Mouse (Mus musculus) heart, postnatal 0 days (tissue): ENCODE measurements around the gene A930004D18Rik. TPM values are rescaled to one million over a fixed set of nuclear protein-coding genes. Genes with fewer than 3 reads are reported as not detected.
A peak's percentile ranks its signal among the peaks of the same experiment; 100 is the strongest.

ENCODE experiments used
- ATAC-seq: fragments of 200-750 bp; cut with Nextera tagmentation; 2 replicates; pipeline ENCODE4 v1.8.0; 2017; ENCODE audit warnings: low read depth, moderate number of reproducible peaks, moderate library complexity; ENCODE audit not compliant: insufficient read depth
- DNase-seq: peaks from one replicate; pipeline ENCODE4 v3.0.0-alpha.2; 2016; ENCODE audit warnings: low spot score
- H3K27ac ChIP-seq: fragments of 300-500 bp; sonication (generic); 2 replicates; pipeline ENCODE4 v1.5.1; 2014; ENCODE audit warnings: low read depth, mild to moderate bottlenecking
- H3K27me3 ChIP-seq: fragments of 300-500 bp; sonication (generic); 2 replicates; pipeline ENCODE4 v1.6.1; 2014; ENCODE audit warnings: low read length, mixed read lengths; ENCODE audit not compliant: control insufficient read depth, insufficient read depth
- H3K36me3 ChIP-seq: fragments of 300-500 bp; sonication (generic); replicated peaks from 2 replicates; pipeline ENCODE4 v1.6.1; 2014; ENCODE audit warnings: low read length, mixed read lengths; ENCODE audit not compliant: control insufficient read depth, insufficient read depth
- H3K4me1 ChIP-seq: fragments of 300-500 bp; sonication (generic); 2 replicates; pipeline ENCODE4 v1.6.1; 2014; ENCODE audit warnings: antibody characterized with exemption; ENCODE audit not compliant: control insufficient read depth, insufficient read depth
- H3K4me2 ChIP-seq: fragments of 300-500 bp; sonication (generic); 2 replicates; pipeline ENCODE4 v1.6.1; 2014; ENCODE audit warnings: low read depth, mild to moderate bottlenecking, low read length, moderate library complexity
- H3K4me3 ChIP-seq: fragments of 300-500 bp; sonication (generic); 2 replicates; pipeline ENCODE4 v1.5.1; 2014; ENCODE audit warnings: low read depth, low read length
- H3K9ac ChIP-seq: fragments of 300-500 bp; sonication (generic); replicated peaks from 2 replicates; pipeline ENCODE4 v1.6.1; 2014; ENCODE audit warnings: low read depth, low read length, mixed read lengths
- H3K9me3 ChIP-seq: fragments of 300-500 bp; sonication (generic); replicated peaks from 2 replicates; pipeline ENCODE4 v1.6.1; 2016; ENCODE audit warnings: low read length; ENCODE audit not compliant: control insufficient read depth
- CTCF ChIP-seq: IDR thresholded peaks from 2 replicates; pipeline ENCODE4 v1.5.1; 2016; ENCODE audit warnings: antibody characterized with exemption, control low read depth, low read depth
- EP300 ChIP-seq: IDR thresholded peaks from 2 replicates; pipeline ENCODE4 v1.6.1; 2016; ENCODE audit warnings: antibody characterized with exemption, low read depth
- WGBS: fragments of 180-500 bp; shearing (Covaris S2); extraction: QIAGEN DNeasy Blood & Tissue Kit; methylation state at CpG from one replicate; pipeline ENCODE4 v1.1.7; 2014; 5-methylcytosine and 5-hydroxymethylcytosine counted together
- polyA plus RNA-seq: library from polyadenylated mRNA; unstranded; fragments of >200 nt; fragmentation: Nextera tagmentation; extraction: Ambion mirVana; gene quantifications from 2 replicates; pipeline ENCODE4 v1.2.1, GENCODE M21; 2015
- total RNA-seq: library from RNA; depleted of rRNA; stranded (reverse); fragments of >200 nt; gene quantifications from 2 replicates; pipeline ENCODE4 v1.2.3, GENCODE M21; 2014; ENCODE audit warnings: low replicate concordance

Gene A930004D18Rik
- total and polyA plus RNA-seq, 2 experiments from 2014 or later = 3.5 to 8.4 TPM

DNA sequence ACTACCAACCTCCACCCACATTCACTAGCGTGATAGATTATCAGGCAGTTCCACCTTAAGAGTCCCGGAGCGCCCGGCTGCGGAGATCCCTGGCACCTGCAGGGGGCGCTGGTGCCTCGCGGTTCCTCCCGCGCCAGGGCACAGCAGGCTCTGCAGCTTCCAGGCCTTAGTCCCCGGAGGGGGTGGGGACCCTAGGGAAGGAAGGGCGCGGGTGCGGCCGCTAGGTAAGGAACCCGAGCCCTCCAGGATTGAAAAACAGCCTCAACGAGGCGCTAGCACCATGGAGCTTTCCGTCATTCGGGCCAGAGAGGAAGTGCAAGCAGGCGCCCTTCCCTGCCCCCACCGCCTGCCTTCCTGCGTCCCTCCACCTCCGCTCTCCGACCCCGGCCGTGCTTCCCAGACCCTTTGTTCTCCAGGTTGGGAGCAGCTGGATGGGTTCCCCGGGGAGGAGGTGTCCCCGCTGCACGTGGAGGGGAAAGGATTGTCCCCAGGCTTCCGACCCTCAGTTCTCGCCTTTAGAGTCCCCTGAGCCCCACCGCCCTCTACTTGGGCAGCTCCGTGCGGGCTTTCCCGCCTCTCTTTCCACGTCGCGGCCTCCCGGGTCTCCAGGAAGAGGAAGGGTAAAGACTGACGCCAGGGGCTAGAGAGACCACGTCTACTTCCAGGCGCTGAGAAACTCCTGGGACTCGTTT, 9.9 kb downstream of the A930004D18Rik start:
- Histone ChIP-seq H3K4me2 (peak overlapping the region; percentile 98), H3K27me3 (no peaks in the 10 kb centered on the region), H3K36me3 (no peaks in the 10 kb centered on the region), H3K4me1 (peaks cover 5% of the 10 kb centered on the region; the same call in 1 of the 2 replicates), H3K9me3 (no peaks in the 10 kb centered on the region), H3K9ac (peak overlapping the region; percentile 85), H3K27ac (peak overlapping the region; percentile 99), H3K4me3 (peak overlapping the region; percentile 71)
- TF ChIP-seq EP300 = peak; percentile 88; the same call in 1 of the 2 replicates
- TF ChIP-seq CTCF = peak; percentile 93
- 1% methylated on average over 43 of the region's 44 CpGs for WGBS
- DNase-seq (peak; percentile 96), ATAC-seq (peak; percentile 86)

DNA sequence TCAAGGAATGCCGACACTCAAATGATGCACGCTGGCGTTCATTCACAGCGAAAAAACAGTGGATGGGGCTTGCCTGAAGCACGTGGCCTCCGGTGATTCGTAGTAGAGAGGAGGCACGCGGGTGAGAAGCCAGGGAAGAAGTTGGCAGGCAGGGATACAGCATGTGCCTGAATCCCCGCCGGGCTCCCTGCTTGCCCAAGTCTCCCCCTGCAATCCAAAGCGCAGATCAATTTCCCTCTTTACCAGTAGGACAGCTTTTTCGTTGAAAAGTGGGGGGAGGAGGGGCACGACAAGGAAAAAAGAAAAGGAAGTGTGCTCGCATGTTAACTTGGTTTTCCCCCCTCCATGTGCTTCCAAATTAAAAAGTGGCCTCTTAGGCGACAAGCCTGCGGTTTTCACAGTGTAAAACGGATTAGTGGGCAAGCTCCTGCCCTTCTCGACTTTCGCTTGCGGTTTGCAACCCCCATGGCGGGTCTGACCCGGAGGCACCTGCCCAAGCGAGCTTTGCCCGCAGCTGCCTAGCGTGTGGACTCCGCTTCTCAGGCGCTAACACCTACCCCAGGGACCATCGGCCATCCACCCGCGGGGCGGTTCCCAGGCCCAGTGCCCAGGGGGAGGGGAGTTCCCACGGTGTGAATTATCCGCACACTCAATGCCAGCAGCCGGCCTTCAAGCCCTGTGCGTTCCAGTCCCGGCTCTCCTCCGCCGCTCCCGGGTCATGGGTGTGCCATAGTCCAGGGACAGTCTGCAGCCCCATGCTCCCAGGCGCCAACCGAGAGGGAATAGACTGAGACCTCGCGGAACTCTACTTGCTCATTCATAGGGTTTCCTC, 11.2 kb downstream of the A930004D18Rik start:
- no peaks in the 10 kb centered on the region for H3K36me3 ChIP-seq
- no peaks in the 10 kb centered on the region for H3K27me3 ChIP-seq
- TF ChIP-seq CTCF = no peak
- TF ChIP-seq EP300 = no peak
- peak; percentile 67 for DNase-seq
- H3K4me2 ChIP-seq = peak overlapping the region; percentile 98
- H3K9me3 ChIP-seq = no peaks in the 10 kb centered on the region
- under 1% methylated on average over 44 of the region's 44 CpGs for WGBS
- H3K9ac ChIP-seq = peak overlapping the region; percentile 71
- no peak for ATAC-seq
- no peaks in the 10 kb centered on the region for H3K4me1 ChIP-seq
- peak overlapping the region; percentile 61 for H3K27ac ChIP-seq
- H3K4me3 ChIP-seq = peak overlapping the region; percentile 71

DNA sequence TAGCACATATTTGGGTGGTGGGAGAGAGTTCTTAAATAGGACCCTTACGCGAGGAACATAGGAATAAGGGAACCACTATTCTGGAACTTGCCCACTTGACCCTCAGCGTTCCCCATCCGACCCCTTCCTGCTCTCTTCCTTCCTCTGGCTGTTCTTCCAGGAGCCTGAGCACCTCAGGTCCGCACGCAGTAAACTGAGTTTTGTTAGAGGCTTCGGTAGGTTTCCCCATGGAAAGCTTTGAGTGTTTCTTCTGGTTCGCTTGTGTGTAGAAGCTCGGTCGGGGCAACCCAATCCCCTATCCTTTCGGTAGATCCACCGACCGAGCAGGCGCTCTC, 11.8 kb downstream of the A930004D18Rik start:
- ATAC-seq (no peak), DNase-seq (no peak)
- Histone ChIP-seq H3K36me3 (no peaks in the 10 kb centered on the region), H3K27ac (no peak overlapping the region), H3K9me3 (no peaks in the 10 kb centered on the region), H3K4me1 (no peaks in the 10 kb centered on the region), H3K4me3 (peak overlapping the region; percentile 71), H3K9ac (peak overlapping the region; percentile 71), H3K4me2 (peak overlapping the region; percentile 98), H3K27me3 (no peaks in the 10 kb centered on the region)
- WGBS = 6% methylated on average over 14 of the region's 14 CpGs
- TF ChIP-seq EP300 (no peak), CTCF (no peak)

DNA sequence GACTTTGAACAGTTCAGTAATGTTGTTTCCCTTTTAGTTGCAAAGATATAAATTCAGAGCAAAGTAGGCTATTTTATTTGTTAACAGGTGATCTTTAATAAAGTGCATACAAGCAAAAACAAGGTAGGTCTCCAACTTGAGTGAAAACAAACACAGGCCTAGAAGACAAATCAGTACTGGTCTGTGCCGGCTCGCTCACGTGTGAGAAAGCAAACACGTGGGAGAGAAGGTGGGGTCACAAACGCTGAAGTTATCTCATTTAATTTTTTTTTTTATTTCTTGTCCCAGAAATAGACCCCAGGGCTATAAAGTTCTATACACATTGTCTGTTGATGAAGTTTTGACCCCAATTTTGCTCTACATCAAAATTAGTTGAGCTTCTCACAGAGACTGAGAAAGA, 12.4 kb downstream of the A930004D18Rik start:
- Histone ChIP-seq H3K4me3 (no peak overlapping the region), H3K4me2 (peak overlapping the region; percentile 98; the same call in 1 of the 2 replicates)
- no peak for ATAC-seq

DNA sequence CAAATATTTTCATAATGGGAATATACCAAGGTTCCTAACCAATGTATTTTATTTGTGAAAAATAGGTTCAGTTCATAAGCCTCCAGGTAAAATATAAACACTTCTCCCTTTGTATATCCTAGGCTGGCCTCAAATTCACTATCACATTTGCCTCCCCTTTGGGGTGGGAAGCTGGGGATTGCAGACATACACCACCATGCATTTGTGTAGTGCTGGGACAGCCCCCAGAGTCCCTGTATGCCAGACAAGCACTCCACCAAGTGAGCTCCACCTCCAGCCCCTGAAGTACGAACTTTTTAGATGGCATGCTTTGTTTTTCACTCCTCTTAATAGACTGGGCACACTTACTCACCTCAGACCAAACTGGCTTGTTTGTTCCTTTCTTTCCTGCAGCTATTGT, 14.7 kb downstream of the A930004D18Rik start:
- no peak for DNase-seq
- no peak overlapping the region for H3K9ac ChIP-seq
- no peak overlapping the region for H3K27ac ChIP-seq
- no peak for ATAC-seq
- no peak for TF ChIP-seq EP300
- no peak for TF ChIP-seq CTCF
- no peak overlapping the region for H3K4me3 ChIP-seq
- no peak overlapping the region for H3K4me2 ChIP-seq
- no peaks in the 10 kb centered on the region for H3K36me3 ChIP-seq
- 72% methylated on average over 1 of the region's 1 CpGs for WGBS
- H3K9me3 ChIP-seq = no peaks in the 10 kb centered on the region; the same call in 1 of the 2 replicates
- H3K4me1 ChIP-seq = no peaks in the 10 kb centered on the region
- H3K27me3 ChIP-seq = no peaks in the 10 kb centered on the region

More for the DNA sequence above, 12.4 kb downstream of the A930004D18Rik start:
- WGBS = 65% methylated on average over 5 of the region's 5 CpGs
- TF ChIP-seq EP300 = no peak
- no peak for TF ChIP-seq CTCF
- no peaks in the 10 kb centered on the region for H3K9me3 ChIP-seq
- no peak overlapping the region for H3K27ac ChIP-seq
- no peaks in the 10 kb centered on the region for H3K27me3 ChIP-seq
- no peak for DNase-seq
- no peaks in the 10 kb centered on the region for H3K4me1 ChIP-seq
- no peak overlapping the region for H3K9ac ChIP-seq
- no peaks in the 10 kb centered on the region for H3K36me3 ChIP-seq
